Mouse (Mus musculus) bone marrow, adult 2 months (tissue): ENCODE measurements around the gene Dapp1. TPM values are rescaled to one million over a fixed set of nuclear protein-coding genes. Genes with fewer than 3 reads are reported as not detected.
A peak's percentile ranks its signal among the peaks of the same experiment; 100 is the strongest.

Source experiments
- H3K27ac ChIP-seq: fragments of 200-500 bp; 2 replicates; pipeline ENCODE4 v1.5.1; 2012; ENCODE audit warnings: low read depth, mild to moderate bottlenecking, control low read depth, inconsistent platforms, low read length; ENCODE audit not compliant: control insufficient read depth, poor library complexity, insufficient read depth
- H3K4me1 ChIP-seq: fragments of 200-500 bp; 2 replicates; pipeline ENCODE4 v1.6.1; 2011; ENCODE audit warnings: low read length; ENCODE audit not compliant: control insufficient read depth, insufficient read depth
- H3K4me3 ChIP-seq: fragments of 200-500 bp; replicated peaks from 2 replicates; pipeline ENCODE3; 2011; ENCODE audit warnings: mild to moderate bottlenecking, low read depth, low read length, control low read depth; ENCODE audit not compliant: control insufficient read depth
- CTCF ChIP-seq: fragments of 200-500 bp; IDR thresholded peaks from 2 replicates; pipeline ENCODE4 v1.5.1; 2011; ENCODE audit warnings: low read length, control low read depth; ENCODE audit not compliant: control insufficient read depth, insufficient read depth
- POLR2A ChIP-seq: fragments of 200-500 bp; IDR thresholded peaks from 2 replicates; pipeline ENCODE4 v1.6.1; 2011; ENCODE audit warnings: low read depth, mild to moderate bottlenecking, control low read depth, low read length, borderline replicate concordance; ENCODE audit not compliant: control insufficient read depth
- WGBS: fragments of 180-500 bp; shearing (Covaris S2); methylation state at CpG from one replicate; pipeline ENCODE4 v1.1.7; 2018; 5-methylcytosine and 5-hydroxymethylcytosine counted together
- polyA plus RNA-seq: library from polyadenylated mRNA; stranded (reverse); fragments of >200 nt; gene quantifications from 2 replicates; pipeline ENCODE4 v1.2.4, GENCODE M21; 2011; ENCODE audit warnings: low replicate concordance; ENCODE audit not compliant: missing spikeins, insufficient read depth, insufficient read length

Gene Dapp1
- polyA plus RNA-seq, 1 experiment = 64.2 TPM

DNA sequence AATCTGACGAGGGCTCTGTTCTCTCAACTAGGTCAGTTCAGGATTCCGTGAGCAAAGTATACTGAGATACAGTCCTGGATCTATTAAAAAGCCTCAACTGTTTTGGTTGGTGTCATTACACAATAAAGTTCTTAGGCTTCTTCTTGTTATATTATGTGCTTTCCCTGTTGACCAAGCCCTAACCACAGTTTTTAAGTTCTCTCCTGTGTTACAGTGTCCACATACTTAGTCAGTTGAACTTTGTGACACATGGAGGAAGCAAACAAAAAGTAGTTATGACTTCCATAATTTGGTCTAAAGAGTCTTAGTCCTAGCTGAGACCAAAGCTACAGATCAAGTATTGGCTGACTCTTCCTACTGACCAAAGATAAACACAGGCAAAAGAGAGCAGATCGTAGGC, 34.5 kb downstream of the Dapp1 start:
- peak overlapping the region; percentile 85; the same call in 1 of the 2 replicates for H3K27ac ChIP-seq
- H3K4me1 ChIP-seq = peaks cover 13% of the 10 kb centered on the region
- TF ChIP-seq CTCF = no peak
- no peak for TF ChIP-seq POLR2A
- 50% methylated on average over 3 of the region's 3 CpGs for WGBS
- no peak overlapping the region for H3K4me3 ChIP-seq

DNA sequence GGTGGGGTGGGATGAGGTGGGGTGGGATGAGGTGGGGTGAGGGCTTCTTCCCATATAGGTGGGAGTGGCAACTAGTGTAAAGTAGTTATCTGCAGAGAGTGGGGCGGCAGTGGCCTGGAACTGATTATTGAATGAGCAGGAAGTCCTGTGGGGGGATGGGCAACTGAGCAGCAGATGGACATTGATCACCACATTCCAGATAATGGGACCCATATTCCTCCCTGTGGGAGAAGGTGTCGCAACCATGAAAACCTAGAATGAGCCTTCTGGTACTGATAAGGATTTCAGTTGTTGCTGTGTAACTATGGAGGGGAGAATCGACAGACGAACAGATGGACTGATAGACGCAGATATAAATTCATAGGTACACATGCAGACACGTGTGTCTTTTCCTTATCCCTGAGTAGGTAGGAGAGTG, 37.6 kb downstream of the Dapp1 start:
- H3K27ac ChIP-seq = no peak overlapping the region
- WGBS = 59% methylated on average over 6 of the region's 6 CpGs
- H3K4me1 ChIP-seq = peaks cover 7% of the 10 kb centered on the region
- no peak overlapping the region for H3K4me3 ChIP-seq
- TF ChIP-seq CTCF = no peak
- TF ChIP-seq POLR2A = no peak

DNA sequence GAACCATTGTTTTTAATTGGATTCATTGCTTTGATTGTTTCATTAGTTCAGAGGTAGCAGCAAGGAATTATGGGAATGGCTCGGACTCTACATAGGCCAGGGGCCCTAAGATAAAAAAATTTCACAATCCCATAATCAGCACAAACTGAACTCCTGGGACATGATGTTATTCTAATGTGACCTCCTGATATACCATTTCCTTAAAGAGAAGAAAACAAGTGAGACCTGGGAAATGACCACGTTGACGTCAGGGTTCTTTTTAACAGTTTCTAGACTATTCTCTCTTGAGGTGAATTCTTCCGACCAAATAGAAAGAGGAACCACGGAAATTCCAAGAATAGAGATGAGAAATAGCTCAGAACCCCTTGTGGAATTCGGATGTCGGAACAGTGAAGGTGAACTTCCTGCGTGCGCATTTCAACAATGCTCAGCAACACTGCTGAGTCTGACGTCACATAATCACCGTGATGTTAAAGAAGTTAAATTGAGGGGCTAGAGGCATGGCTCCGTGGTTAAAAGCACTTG, 39.2 kb downstream of the Dapp1 start:
- no peak overlapping the region for H3K27ac ChIP-seq
- H3K4me3 ChIP-seq = no peak overlapping the region
- 73% methylated on average over 12 of the region's 12 CpGs for WGBS
- peaks cover 6% of the 10 kb centered on the region for H3K4me1 ChIP-seq
- TF ChIP-seq CTCF (no peak), POLR2A (no peak)

DNA sequence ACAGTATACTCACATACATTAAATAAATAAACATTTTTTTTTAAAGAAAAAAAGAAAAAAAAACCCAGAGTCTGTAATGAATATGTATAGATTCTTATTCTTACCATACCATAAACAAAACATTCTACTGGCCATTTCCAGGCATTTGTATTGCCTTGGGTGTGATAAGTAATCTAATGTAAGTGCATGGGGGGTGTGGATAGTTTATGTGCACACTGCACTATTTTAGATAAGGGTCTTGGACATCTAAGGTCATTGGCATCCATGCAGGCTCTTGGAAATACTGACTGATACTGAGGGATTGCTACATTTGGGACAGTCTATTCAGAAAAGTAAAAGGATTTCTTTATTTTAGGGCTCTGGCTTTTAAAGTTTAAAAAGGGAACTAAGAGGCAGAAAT, 39.8 kb downstream of the Dapp1 start:
- Histone ChIP-seq H3K4me1 (peaks cover 4% of the 10 kb centered on the region), H3K27ac (no peak overlapping the region), H3K4me3 (no peak overlapping the region)
- no peak for TF ChIP-seq POLR2A
- TF ChIP-seq CTCF = no peak

DNA sequence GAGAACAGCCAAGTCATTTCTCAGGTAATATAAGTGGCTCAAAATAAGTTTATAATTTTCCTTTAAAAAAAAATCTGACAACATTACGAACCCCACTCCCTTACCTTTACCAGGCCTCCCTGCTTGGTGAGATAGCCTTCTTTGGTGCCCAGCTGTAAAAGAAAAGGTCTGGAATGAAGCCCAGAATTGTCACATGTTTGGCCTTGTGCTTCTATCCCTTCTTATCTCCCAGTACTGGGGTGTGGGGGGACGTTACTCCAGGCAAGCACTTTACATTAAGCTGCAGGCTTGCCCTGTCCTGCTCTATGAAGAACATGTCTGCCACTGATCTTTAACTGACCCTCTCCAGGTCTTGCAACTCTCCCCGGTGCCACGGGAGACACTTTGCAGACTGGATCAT, 40.6 kb downstream of the Dapp1 start:
- WGBS = 58% methylated on average over 4 of the region's 4 CpGs
- no peak for TF ChIP-seq POLR2A
- TF ChIP-seq CTCF = no peak
- Histone ChIP-seq H3K27ac (peak overlapping the region; percentile 81; the same call in 1 of the 2 replicates), H3K4me1 (peaks cover 2% of the 10 kb centered on the region), H3K4me3 (no peak overlapping the region)

DNA sequence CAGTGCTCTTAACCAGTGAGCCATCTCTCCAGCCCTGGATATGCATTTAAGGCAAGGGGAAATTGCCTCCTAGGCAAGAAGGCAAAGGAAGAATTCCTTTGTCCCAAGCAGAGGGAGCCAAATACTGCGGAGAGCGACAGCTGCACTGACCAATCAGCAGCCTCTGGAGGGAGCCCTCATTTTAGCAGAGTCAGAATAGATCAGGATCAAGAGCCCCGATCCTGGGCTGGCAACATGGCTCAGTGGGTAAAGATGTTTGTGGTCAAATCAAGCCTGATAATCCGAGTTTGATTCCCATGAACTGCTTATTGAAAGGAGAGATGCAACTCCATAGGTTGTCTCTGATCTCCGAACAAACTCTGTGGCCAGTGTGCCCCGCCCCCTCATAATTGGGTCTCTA, 42.7 kb downstream of the Dapp1 start:
- Histone ChIP-seq H3K27ac (no peak overlapping the region), H3K4me1 (peaks cover 2% of the 10 kb centered on the region), H3K4me3 (no peak overlapping the region)
- 75% methylated on average over 6 of the region's 6 CpGs for WGBS
- TF ChIP-seq POLR2A = no peak
- peak; percentile 18; the same call in 1 of the 2 replicates for TF ChIP-seq CTCF

DNA sequence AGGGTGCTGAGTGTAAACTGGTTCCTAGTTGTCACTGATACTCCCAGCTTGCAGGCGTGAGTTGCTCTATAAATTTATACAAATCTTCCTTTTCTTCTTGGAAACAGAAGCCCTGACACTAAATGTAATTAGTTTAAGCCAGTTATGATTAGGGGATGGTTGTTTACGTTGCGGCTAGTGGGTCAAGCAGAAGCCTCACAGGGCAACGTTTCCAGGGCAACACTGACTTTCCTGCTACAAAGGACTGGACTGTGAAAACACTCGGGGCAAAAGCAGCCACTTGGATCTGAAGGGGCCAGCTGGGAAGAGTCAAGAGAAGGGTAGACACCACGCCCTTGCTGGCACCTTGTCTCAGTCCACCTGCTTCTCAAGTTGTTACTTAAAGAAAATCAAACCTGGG, 44.8 kb downstream of the Dapp1 start:
- 83% methylated on average over 6 of the region's 6 CpGs for WGBS
- H3K27ac ChIP-seq = no peak overlapping the region
- TF ChIP-seq CTCF = no peak
- TF ChIP-seq POLR2A = no peak
- no peak overlapping the region for H3K4me3 ChIP-seq
- H3K4me1 ChIP-seq = peaks cover 2% of the 10 kb centered on the region

DNA sequence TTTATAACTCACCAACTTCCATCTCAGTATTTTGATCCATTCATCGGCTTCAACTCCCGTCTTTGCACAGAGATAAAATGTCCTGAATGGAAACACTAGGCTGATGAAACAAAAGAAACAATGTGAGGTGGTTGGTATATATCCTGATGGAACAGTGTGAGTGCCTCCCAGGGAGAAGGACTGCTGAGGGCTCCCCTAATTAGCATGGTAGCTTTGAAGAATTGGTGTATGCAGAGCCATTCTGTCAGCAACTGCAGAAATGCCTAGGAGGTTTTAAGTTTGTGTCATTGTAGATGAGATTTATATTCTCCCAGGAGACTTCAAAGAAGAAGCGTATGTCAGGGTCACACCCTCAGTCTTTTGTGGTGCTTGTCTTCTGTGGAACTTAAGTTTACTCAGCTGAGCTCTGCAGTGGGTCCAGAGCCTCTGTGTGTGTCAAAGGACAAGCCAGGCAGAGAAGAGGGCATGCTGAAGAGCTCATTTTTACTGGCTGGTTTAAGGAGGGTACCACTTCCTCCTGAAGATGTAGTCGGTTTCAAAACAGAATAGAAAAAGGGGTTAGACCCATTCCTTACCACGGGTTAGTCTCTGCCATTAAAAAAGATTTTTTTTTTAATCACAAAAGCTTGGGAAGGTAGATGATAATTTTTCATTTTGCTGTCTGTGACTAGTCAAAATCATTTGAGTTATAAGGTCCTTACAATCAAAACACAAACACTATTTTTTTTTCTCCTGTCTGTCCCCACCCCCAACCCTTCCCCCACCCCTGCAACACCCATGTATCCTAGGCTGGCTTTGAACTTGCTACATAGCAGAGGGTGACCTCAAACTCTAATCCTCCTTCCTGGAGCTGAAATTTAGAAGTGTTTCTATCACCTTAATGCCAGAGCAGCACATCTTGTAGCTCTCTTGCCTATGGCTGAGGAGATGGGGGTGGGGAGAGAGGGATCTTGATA, 45.5 kb downstream of the Dapp1 start:
- TF ChIP-seq CTCF = no peak
- Histone ChIP-seq H3K4me3 (no peak overlapping the region), H3K27ac (no peak overlapping the region), H3K4me1 (peaks cover under 1% of the 10 kb centered on the region)
- 70% methylated on average over 5 of the region's 5 CpGs for WGBS
